ENCODE assay signal across 13 mouse cellular contexts in genomic region chr14:25052175-25052574, GRCm38 (mm10).
DNase-seq lines count a peak whose midpoint lies in the region; ATAC-seq lines count a peak whose summit lies in the region.
"Had no signal": no experiment of that assay in that cellular context is flagged by ENCODE, and none has a peak within 500 bp of the region (broad histone marks: within the 10 kb centered on the region; RNA-seq: fewer than 3 reads in every experiment).

No protein-coding gene starts in this region.

- peak overlapping the region; percentile 69 for H3K27ac ChIP-seq in hindbrain, embryonic 10.5 days
- no peak overlapping the region for H3K27ac ChIP-seq in hindbrain, embryonic 16.5 days (ENCODE audit: low read depth, low read length)
- peak overlapping the region; percentile 69 for H3K27ac ChIP-seq in embryonic facial prominence, embryonic 12.5 days
- H3K27ac ChIP-seq in heart, embryonic 11.5 days (ENCODE audit: low read depth, low read length) = no peak overlapping the region
- peak overlapping the region; percentile 75 for H3K27ac ChIP-seq in limb, embryonic 13.5 days

- ATAC-seq in hindbrain, embryonic 16.5 days = no peak
- ATAC-seq in embryonic facial prominence, embryonic 12.5 days (ENCODE audit: insufficient number of reproducible peaks, insufficient read depth, low FRiP score, low TSS enrichment) = no peak
- no peak for ATAC-seq in heart, embryonic 11.5 days (replicated peaks; ENCODE audit: insufficient number of reproducible peaks, low FRiP score, low TSS enrichment)
- peak; percentile 19; the same call in 1 of the 2 replicates for ATAC-seq in limb, embryonic 13.5 days (ENCODE audit: low FRiP score, low read depth)
- ATAC-seq: forebrain, embryonic 14.5 days had no signal

- no peaks in the 10 kb centered on the region for H3K36me3 ChIP-seq in hindbrain, embryonic 10.5 days
- no peaks in the 10 kb centered on the region for H3K36me3 ChIP-seq in hindbrain, embryonic 16.5 days (ENCODE audit: control insufficient read depth, insufficient read depth, low read length)
- no peaks in the 10 kb centered on the region for H3K36me3 ChIP-seq in embryonic facial prominence, embryonic 12.5 days
- no peaks in the 10 kb centered on the region for H3K36me3 ChIP-seq in heart, embryonic 11.5 days (ENCODE audit: control insufficient read depth, insufficient read depth, low read length)
- H3K36me3 ChIP-seq in limb, embryonic 13.5 days = no peaks in the 10 kb centered on the region

- no peak overlapping the region for H3K9ac ChIP-seq in hindbrain, embryonic 16.5 days (ENCODE audit: low read depth, low read length)
- H3K9ac ChIP-seq in embryonic facial prominence, embryonic 12.5 days = no peak overlapping the region
- H3K9ac ChIP-seq in heart, embryonic 11.5 days (ENCODE audit: low read depth, low read length) = 0 out of 2 replicates have a peak overlapping the region, but pooled peaks have one; percentile 0
- no peak overlapping the region for H3K9ac ChIP-seq in limb, embryonic 13.5 days

- DNase-seq in hindbrain, embryonic 10.5 days (ENCODE audit: low spot score) = peak; percentile 26
- DNase-seq in lung, postnatal 25 days (ENCODE audit: low spot score) = no peak
- no peak for DNase-seq in spleen, postnatal 36 days (ENCODE audit: low spot score in 2 of 2)
- DNase-seq: cerebellum, adult 11 months; kidney, adult 18-20 months; right cerebral cortex, adult 18-20 months had no signal

- H3K27me3 ChIP-seq in hindbrain, embryonic 10.5 days (ENCODE audit: insufficient read depth, poor library complexity, severe bottlenecking) = peaks cover 11% of the 10 kb centered on the region; the same call in 1 of the 2 replicates
- no peaks in the 10 kb centered on the region for H3K27me3 ChIP-seq in hindbrain, embryonic 16.5 days (replicated peaks; ENCODE audit: control insufficient read depth, insufficient read depth, low read length)
- no peaks in the 10 kb centered on the region for H3K27me3 ChIP-seq in embryonic facial prominence, embryonic 12.5 days
- no peaks in the 10 kb centered on the region; the same call in 1 of the 2 replicates for H3K27me3 ChIP-seq in heart, embryonic 11.5 days (ENCODE audit: control insufficient read depth, insufficient read depth, low read length)
- no peaks in the 10 kb centered on the region for H3K27me3 ChIP-seq in limb, embryonic 13.5 days

- WGBS in hindbrain, embryonic 10.5 days = 64% methylated on average over 9 of the region's 9 CpGs
- 87% methylated on average over 9 of the region's 9 CpGs for WGBS in hindbrain, embryonic 16.5 days
- 30% methylated on average over 9 of the region's 9 CpGs for WGBS in embryonic facial prominence, embryonic 12.5 days
- 60% methylated on average over 9 of the region's 9 CpGs for WGBS in heart, embryonic 11.5 days (ENCODE audit: insufficient replicate concordance)
- 26% methylated on average over 9 of the region's 9 CpGs for WGBS in limb, embryonic 13.5 days

- peaks cover 12% of the 10 kb centered on the region for H3K4me1 ChIP-seq in hindbrain, embryonic 10.5 days (replicated peaks)
- no peaks in the 10 kb centered on the region for H3K4me1 ChIP-seq in hindbrain, embryonic 16.5 days (ENCODE audit: control insufficient read depth, insufficient read depth, low read depth, low read length)
- peaks cover 23% of the 10 kb centered on the region for H3K4me1 ChIP-seq in embryonic facial prominence, embryonic 12.5 days
- peaks cover 7% of the 10 kb centered on the region; the same call in 1 of the 2 replicates for H3K4me1 ChIP-seq in heart, embryonic 11.5 days (ENCODE audit: control insufficient read depth, insufficient read depth, low read length)
- H3K4me1 ChIP-seq in limb, embryonic 13.5 days = peaks cover 43% of the 10 kb centered on the region
- H3K4me1 ChIP-seq: megakaryocyte, embryonic 14.5 days had no signal

- no peak overlapping the region for H3K4me3 ChIP-seq in hindbrain, embryonic 10.5 days
- H3K4me3 ChIP-seq in hindbrain, embryonic 16.5 days (ENCODE audit: low read length) = no peak overlapping the region
- H3K4me3 ChIP-seq in embryonic facial prominence, embryonic 12.5 days = no peak overlapping the region
- H3K4me3 ChIP-seq in heart, embryonic 11.5 days (ENCODE audit: low read depth, low read length) = no peak overlapping the region
- H3K4me3 ChIP-seq in limb, embryonic 13.5 days = no peak overlapping the region
- H3K4me3 ChIP-seq: megakaryocyte, embryonic 14.5 days had no signal

- no peak overlapping the region for H3K4me2 ChIP-seq in hindbrain, embryonic 16.5 days (ENCODE audit: low read length)
- H3K4me2 ChIP-seq in embryonic facial prominence, embryonic 12.5 days (replicated peaks) = no peak overlapping the region
- H3K4me2 ChIP-seq in heart, embryonic 11.5 days = no peak overlapping the region
- no peak overlapping the region for H3K4me2 ChIP-seq in limb, embryonic 13.5 days (replicated peaks)
- H3K4me2 ChIP-seq: liver, embryonic 11.5 days had no signal

- H3K9me3 ChIP-seq in hindbrain, embryonic 10.5 days = no peaks in the 10 kb centered on the region
- no peaks in the 10 kb centered on the region for H3K9me3 ChIP-seq in hindbrain, embryonic 16.5 days (ENCODE audit: control insufficient read depth, low read length)
- no peaks in the 10 kb centered on the region for H3K9me3 ChIP-seq in embryonic facial prominence, embryonic 12.5 days
- H3K9me3 ChIP-seq in heart, embryonic 11.5 days (replicated peaks; ENCODE audit: control insufficient read depth, low read length) = no peaks in the 10 kb centered on the region
- H3K9me3 ChIP-seq in limb, embryonic 13.5 days = no peaks in the 10 kb centered on the region
- H3K9me3 ChIP-seq: megakaryocyte, embryonic 14.5 days had no signal

Comparison
In these comparisons a context has a peak if more than half of its experiments do, and no peak if none do; other contexts are left out.
1. H3K27ac ChIP-seq: peak in hindbrain, embryonic 10.5 days (single experiment), embryonic facial prominence, embryonic 12.5 days (single experiment) and limb, embryonic 13.5 days (single experiment); none in hindbrain, embryonic 16.5 days (single experiment) and heart, embryonic 11.5 days (single experiment).